Mouse (Mus musculus) midbrain, embryonic 16.5 days (tissue): ENCODE results near the gene Syne4. TPM values are rescaled to one million over a fixed set of nuclear protein-coding genes. Genes with fewer than 3 reads are reported as not detected.

Experiments used
- ATAC-seq: fragments of 200-750 bp; cut with Nextera tagmentation; 2 replicates; pipeline ENCODE4 v1.8.0; 2017; ENCODE audit warnings: moderate TSS enrichment
- H3K27ac ChIP-seq: fragments of 300-500 bp; sonication (generic); 2 replicates; pipeline ENCODE4 v1.5.1; 2014; ENCODE audit warnings: mild to moderate bottlenecking, low read length, mixed read lengths
- H3K27me3 ChIP-seq: fragments of 300-500 bp; sonication (generic); 2 replicates; pipeline ENCODE4 v1.6.1; 2014; ENCODE audit warnings: low read depth, low read length, mixed read lengths; ENCODE audit not compliant: control insufficient read depth, insufficient read depth
- H3K36me3 ChIP-seq: fragments of 300-500 bp; sonication (generic); 2 replicates; pipeline ENCODE4 v1.6.1; 2014; ENCODE audit warnings: mild to moderate bottlenecking, low read length, moderate library complexity, mixed read lengths; ENCODE audit not compliant: control insufficient read depth, insufficient read depth
- H3K4me1 ChIP-seq: fragments of 300-500 bp; sonication (generic); 2 replicates; pipeline ENCODE4 v1.6.1; 2014; ENCODE audit warnings: mild to moderate bottlenecking, low read length, mixed read lengths; ENCODE audit not compliant: control insufficient read depth, insufficient read depth
- H3K4me2 ChIP-seq: fragments of 300-500 bp; sonication (generic); 2 replicates; pipeline ENCODE4 v1.6.1; 2014; ENCODE audit warnings: mild to moderate bottlenecking, low read length, mixed read lengths
- H3K4me3 ChIP-seq: fragments of 300-500 bp; sonication (generic); 2 replicates; pipeline ENCODE4 v1.5.1; 2014; ENCODE audit warnings: low read depth, mild to moderate bottlenecking, low read length, moderate library complexity, mixed read lengths
- H3K9ac ChIP-seq: fragments of 300-500 bp; sonication (generic); 2 replicates; pipeline ENCODE4 v1.6.1; 2014; ENCODE audit warnings: low read depth, low read length, mixed read lengths
- H3K9me3 ChIP-seq: fragments of 300-500 bp; sonication (generic); replicated peaks from 2 replicates; pipeline ENCODE4 v1.6.1; 2014; ENCODE audit warnings: mild to moderate bottlenecking, low read length, mixed read lengths; ENCODE audit not compliant: control insufficient read depth, poor library complexity, severe bottlenecking
- WGBS: fragments of 180-500 bp; shearing (Covaris S2); extraction: QIAGEN DNeasy Blood & Tissue Kit; methylation state at CpG from one replicate; pipeline ENCODE4 v1.1.7; 2014; 5-methylcytosine and 5-hydroxymethylcytosine counted together
- polyA plus RNA-seq: library from polyadenylated mRNA; unstranded; fragments of >200 nt; fragmentation: Nextera tagmentation; extraction: Ambion mirVana; gene quantifications from 2 replicates; pipeline ENCODE4 v1.2.1, GENCODE M21; 2015

Syne4 gene
- polyA plus RNA-seq, 1 experiment from 2014 or later, result 16.0 TPM

GRCm38 (mm10) chr7:30321539-30322284, 7.1 kb downstream of the Syne4 start, which contains the start of gene E130208F15Rik:
Gene E130208F15Rik, plus strand, starts transcription at chr7:30321740.
- Histone ChIP-seq H3K27me3 (no peaks in the 10 kb centered on the region), H3K27ac (peak within 1 kb of the TSS; percentile 85), H3K9ac (peak within 1 kb of the TSS; percentile 88), H3K36me3 (no peaks in the 10 kb centered on the region), H3K4me2 (peak within 1 kb of the TSS; percentile 87), H3K4me1 (peaks cover 14% of the 10 kb centered on the region), H3K4me3 (peak within 1 kb of the TSS; percentile 75), H3K9me3 (no peaks in the 10 kb centered on the region; the same call in 1 of the 2 replicates)
- under 1% methylated on average over 57 of the region's 63 CpGs for WGBS
- ATAC-seq, result peak; percentile 70

GRCm38 (mm10) chr7:30322285-30322667, 7.7 kb downstream of the Syne4 start:
- peak; percentile 99 for ATAC-seq
- Histone ChIP-seq H3K36me3 (no peaks in the 10 kb centered on the region), H3K9me3 (no peaks in the 10 kb centered on the region; the same call in 1 of the 2 replicates), H3K9ac (peak overlapping the region; percentile 88), H3K4me1 (peaks cover 14% of the 10 kb centered on the region), H3K27me3 (no peaks in the 10 kb centered on the region), H3K4me3 (peak overlapping the region; percentile 75), H3K27ac (peak overlapping the region; percentile 85), H3K4me2 (peak overlapping the region; percentile 87)
- under 1% methylated on average over 20 of the region's 20 CpGs for WGBS

- 35% methylated on average over 6 of the region's 6 CpGs for WGBS
- no peak for ATAC-seq
- peak overlapping the region; percentile 8 for H3K27ac ChIP-seq
Observed at GRCm38 (mm10) chr7:30322865-30323264, 8.3 kb downstream of the Syne4 start.

GRCm38 (mm10) chr7:30323795-30324194, 9.2 kb downstream of the Syne4 start, which contains the start of gene Sdhaf1:
Gene Sdhaf1, minus strand, starts transcription at chr7:30323895.
- H3K9ac ChIP-seq, result peak within 1 kb of the TSS; percentile 22; the same call in 1 of the 2 replicates
- H3K36me3 ChIP-seq, result no peaks in the 10 kb centered on the region
- H3K4me1 ChIP-seq, result peaks cover 14% of the 10 kb centered on the region
- peak within 1 kb of the TSS; percentile 8 for H3K27ac ChIP-seq
- H3K4me2 ChIP-seq, result peak within 1 kb of the TSS; percentile 87
- WGBS, result 76% methylated on average over 3 of the region's 3 CpGs
- ATAC-seq, result no peak
- peak within 1 kb of the TSS; percentile 75 for H3K4me3 ChIP-seq
- H3K27me3 ChIP-seq, result no peaks in the 10 kb centered on the region
- no peaks in the 10 kb centered on the region; the same call in 1 of the 2 replicates for H3K9me3 ChIP-seq

More at GRCm38 (mm10) chr7:30322865-30323264, 8.3 kb downstream of the Syne4 start:
- Histone ChIP-seq H3K4me2 (peak overlapping the region; percentile 87), H3K9me3 (no peaks in the 10 kb centered on the region; the same call in 1 of the 2 replicates), H3K9ac (peak overlapping the region; percentile 22; the same call in 1 of the 2 replicates), H3K4me1 (peaks cover 14% of the 10 kb centered on the region), H3K36me3 (no peaks in the 10 kb centered on the region), H3K27me3 (no peaks in the 10 kb centered on the region), H3K4me3 (peak overlapping the region; percentile 75)

GRCm38 (mm10) chr7:30324300-30324944, 9.8 kb downstream of the Syne4 start:
- Histone ChIP-seq H3K4me3 (no peak overlapping the region), H3K4me1 (peaks cover 14% of the 10 kb centered on the region), H3K36me3 (no peaks in the 10 kb centered on the region), H3K9ac (no peak overlapping the region), H3K4me2 (no peak overlapping the region), H3K27ac (no peak overlapping the region), H3K9me3 (no peaks in the 10 kb centered on the region; the same call in 1 of the 2 replicates), H3K27me3 (no peaks in the 10 kb centered on the region)
- WGBS, result 80% methylated on average over 5 of the region's 5 CpGs
- ATAC-seq, result no peak

- 44% methylated on average over 2 of the region's 2 CpGs for WGBS
- Histone ChIP-seq H3K4me1 (peaks cover 14% of the 10 kb centered on the region), H3K27me3 (no peaks in the 10 kb centered on the region), H3K4me3 (no peak overlapping the region), H3K9me3 (no peaks in the 10 kb centered on the region; the same call in 1 of the 2 replicates), H3K4me2 (no peak overlapping the region), H3K27ac (no peak overlapping the region), H3K36me3 (no peaks in the 10 kb centered on the region), H3K9ac (no peak overlapping the region)
- ATAC-seq, result no peak
Observed at GRCm38 (mm10) chr7:30325364-30325763, 10.8 kb downstream of the Syne4 start.

GRCm38 (mm10) chr7:30326427-30326826, 11.8 kb downstream of the Syne4 start:
- ATAC-seq, result no peak
- no peak overlapping the region for H3K27ac ChIP-seq
- no peaks in the 10 kb centered on the region; the same call in 1 of the 2 replicates for H3K9me3 ChIP-seq

GRCm38 (mm10) chr7:30327140-30327539, 12.5 kb downstream of the Syne4 start:
- Histone ChIP-seq H3K4me3 (no peak overlapping the region), H3K4me2 (no peak overlapping the region), H3K27me3 (no peaks in the 10 kb centered on the region), H3K27ac (no peak overlapping the region), H3K4me1 (peaks cover 9% of the 10 kb centered on the region), H3K9ac (no peak overlapping the region), H3K9me3 (no peaks in the 10 kb centered on the region; the same call in 1 of the 2 replicates), H3K36me3 (no peaks in the 10 kb centered on the region)
- no peak for ATAC-seq
- 57% methylated on average over 15 of the region's 15 CpGs for WGBS

More at GRCm38 (mm10) chr7:30326427-30326826, 11.8 kb downstream of the Syne4 start:
- Histone ChIP-seq H3K4me3 (no peak overlapping the region), H3K27me3 (no peaks in the 10 kb centered on the region), H3K4me1 (peaks cover 7% of the 10 kb centered on the region), H3K9ac (no peak overlapping the region), H3K4me2 (no peak overlapping the region), H3K36me3 (no peaks in the 10 kb centered on the region)

- Histone ChIP-seq H3K27ac (no peak overlapping the region), H3K27me3 (no peaks in the 10 kb centered on the region), H3K4me3 (no peak overlapping the region), H3K4me2 (no peak overlapping the region), H3K9ac (no peak overlapping the region), H3K36me3 (no peaks in the 10 kb centered on the region), H3K4me1 (peaks cover 6% of the 10 kb centered on the region), H3K9me3 (no peaks in the 10 kb centered on the region; the same call in 1 of the 2 replicates)
- 48% methylated on average over 10 of the region's 10 CpGs for WGBS
- no peak for ATAC-seq
Observed at GRCm38 (mm10) chr7:30328379-30328778, 13.8 kb downstream of the Syne4 start.
